Mouse (Mus musculus) CH12.LX (cell line): ENCODE measurements around the gene Znrf3. TPM values are rescaled to one million over a fixed set of nuclear protein-coding genes. Genes with fewer than 3 reads are reported as not detected.

ENCODE experiments used
- DNase-seq: peaks from one replicate; pipeline ENCODE4 v3.0.0-alpha.2; 2013; ENCODE audit errors: extremely low read depth
- H3K27ac ChIP-seq: 2 replicates; pipeline ENCODE4 v1.5.1; 2012; ENCODE audit warnings: low read depth, mild to moderate bottlenecking, control low read depth, moderate library complexity; ENCODE audit not compliant: insufficient read depth
- H3K27me3 ChIP-seq: replicated peaks from 2 replicates; pipeline ENCODE3; 2012; ENCODE audit warnings: inconsistent platforms
- H3K36me3 ChIP-seq, 2 experiments: replicated peaks in 1 of 2; 2 replicates each; pipeline versions ENCODE3 to v1.6.1; 2012; ENCODE audit warnings: inconsistent platforms in 1 of 2, low read length in 1 of 2, mild to moderate bottlenecking in 1 of 2, mixed read lengths in 1 of 2, moderate library complexity in 1 of 2; ENCODE audit not compliant: control insufficient read depth in 1 of 2, insufficient read depth in 1 of 2
- H3K4me1 ChIP-seq, 2 experiments: 2 replicates each; pipeline ENCODE4 v1.6.1; 2012; ENCODE audit warnings: inconsistent platforms in 1 of 2, moderate library complexity in 1 of 2; ENCODE audit not compliant: insufficient read depth in 2 of 2, control insufficient read depth in 1 of 2
- H3K4me2 ChIP-seq: 2 replicates; pipeline ENCODE4 v1.6.1; 2012; ENCODE audit warnings: low read depth, mild to moderate bottlenecking, control low read depth; ENCODE audit not compliant: poor library complexity, insufficient read depth, severe bottlenecking
- H3K4me3 ChIP-seq, 3 experiments: fragments of 150-350 bp in 1 of 3; sonication (generic) in 1 of 3; replicated peaks in 1 of 3; 2 replicates each; pipeline versions ENCODE3 to v1.5.1; 2011 to 2012; ENCODE audit warnings: low read depth in 2 of 3, low read length in 2 of 3, mild to moderate bottlenecking in 2 of 3, moderate library complexity in 2 of 3, control low read depth in 1 of 3, improper control_type of control experiment in 1 of 3, inconsistent platforms in 1 of 3, mixed read lengths in 1 of 3; ENCODE audit not compliant: poor library complexity in 1 of 3
- H3K79me2 ChIP-seq: replicated peaks from 2 replicates; pipeline ENCODE4 v1.6.1; 2012; ENCODE audit warnings: mild to moderate bottlenecking, moderate library complexity; ENCODE audit not compliant: control insufficient read depth, poor library complexity, insufficient read depth, severe bottlenecking; ENCODE audit errors: extremely low read depth
- H3K9ac ChIP-seq: 2 replicates; pipeline ENCODE4 v1.6.1; 2012; ENCODE audit warnings: low read depth, mild to moderate bottlenecking, control low read depth, moderate library complexity; ENCODE audit not compliant: insufficient read depth
- H3K9me3 ChIP-seq: replicated peaks from 2 replicates; pipeline ENCODE3; 2012; ENCODE audit warnings: low read length, inconsistent platforms, mixed read lengths
- BHLHE40 ChIP-seq: IDR thresholded peaks from 2 replicates; pipeline ENCODE4 v1.6.1; 2011; ENCODE audit warnings: mild to moderate bottlenecking, low read depth, low read length, improper control_type of control experiment
- CHD1 ChIP-seq: IDR thresholded peaks from 2 replicates; pipeline ENCODE4 v1.6.1; 2012; ENCODE audit warnings: low read depth, low read length, improper control_type of control experiment, inconsistent platforms
- CHD2 ChIP-seq: IDR thresholded peaks from 2 replicates; pipeline ENCODE4 v1.6.1; 2011; ENCODE audit warnings: low read length, improper control_type of control experiment
- CTCF ChIP-seq, 2 experiments: IDR thresholded peaks in 1 of 2; conservative IDR thresholded peaks in 1 of 2; 2 replicates each; pipeline ENCODE4 v1.5.1; 2011 to 2012; ENCODE audit warnings: low read depth in 2 of 2, low read length in 2 of 2, improper control_type of control experiment in 1 of 2, inconsistent platforms in 1 of 2, mild to moderate bottlenecking in 1 of 2, moderate library complexity in 1 of 2
- ELF1 ChIP-seq: IDR thresholded peaks from 2 replicates; pipeline ENCODE4 v1.6.1; 2014; ENCODE audit warnings: low read depth, mild to moderate bottlenecking, inconsistent platforms, low read length, improper control_type of control experiment
- ETS1 ChIP-seq: conservative IDR thresholded peaks from 2 replicates; pipeline ENCODE4 v1.6.1; 2012; ENCODE audit warnings: low read depth, mild to moderate bottlenecking, inconsistent platforms, low read length, improper control_type of control experiment, moderate library complexity
- IRF4 ChIP-seq: IDR thresholded peaks from 2 replicates; pipeline ENCODE4 v1.6.1; 2014; ENCODE audit warnings: low read depth, mild to moderate bottlenecking, inconsistent platforms, low read length, improper control_type of control experiment
- JUND ChIP-seq: conservative IDR thresholded peaks from 2 replicates; pipeline ENCODE4 v1.6.1; 2011; ENCODE audit warnings: low read depth, low read length, improper control_type of control experiment
- KAT2A ChIP-seq: IDR thresholded peaks from 2 replicates; pipeline ENCODE4 v1.6.1; 2012; ENCODE audit warnings: low read length, improper control_type of control experiment, inconsistent platforms; ENCODE audit not compliant: insufficient replicate concordance
- MAX ChIP-seq: IDR thresholded peaks from 2 replicates; pipeline ENCODE4 v1.6.1; 2011; ENCODE audit warnings: low read length, improper control_type of control experiment
- MAZ ChIP-seq: IDR thresholded peaks from 2 replicates; pipeline ENCODE4 v1.6.1; 2012; ENCODE audit warnings: low read depth, mild to moderate bottlenecking, inconsistent platforms, low read length, improper control_type of control experiment, moderate library complexity
- MEF2A ChIP-seq: IDR thresholded peaks from 2 replicates; pipeline ENCODE4 v1.6.1; 2014; ENCODE audit warnings: low read depth, mild to moderate bottlenecking, inconsistent platforms, low read length, improper control_type of control experiment, borderline replicate concordance
- MYC ChIP-seq: IDR thresholded peaks from 2 replicates; pipeline ENCODE4 v1.6.1; 2011; ENCODE audit warnings: low read depth, mild to moderate bottlenecking, improper control_type of control experiment, low read length
- NELFE ChIP-seq: IDR thresholded peaks from 2 replicates; pipeline ENCODE4 v1.6.1; 2011; ENCODE audit warnings: low read depth, low read length, improper control_type of control experiment
- RAD21 ChIP-seq: IDR thresholded peaks from 2 replicates; pipeline ENCODE4 v1.6.1; 2011; ENCODE audit warnings: low read depth, mild to moderate bottlenecking, low read length, improper control_type of control experiment, moderate library complexity
- RCOR1 ChIP-seq: conservative IDR thresholded peaks from 2 replicates; pipeline ENCODE4 v1.6.1; 2012; ENCODE audit warnings: low read depth, mild to moderate bottlenecking, inconsistent platforms, low read length, improper control_type of control experiment
- SMC3 ChIP-seq: IDR thresholded peaks from 2 replicates; pipeline ENCODE4 v1.6.1; 2011; ENCODE audit warnings: low read depth, low read length, improper control_type of control experiment
- USF1 ChIP-seq: IDR thresholded peaks from 2 replicates; pipeline ENCODE4 v1.6.1; 2014; ENCODE audit warnings: low read depth, mild to moderate bottlenecking, inconsistent platforms, low read length, improper control_type of control experiment
- ZC3H11A ChIP-seq: IDR thresholded peaks from 2 replicates; pipeline ENCODE4 v1.6.1; 2012; ENCODE audit warnings: low read depth, mild to moderate bottlenecking, inconsistent platforms, low read length, improper control_type of control experiment
- ZKSCAN1 ChIP-seq: IDR thresholded peaks from 2 replicates; pipeline ENCODE4 v1.6.1; 2012; ENCODE audit warnings: low read depth, inconsistent platforms, low read length, improper control_type of control experiment, borderline replicate concordance
- ZMIZ1 ChIP-seq: IDR thresholded peaks from 2 replicates; pipeline ENCODE4 v1.6.1; 2012; ENCODE audit warnings: low read depth, mild to moderate bottlenecking, inconsistent platforms, low read length, improper control_type of control experiment
- dilution Hi-C: fragments of 300-500 bp; cut with MboI; formaldehyde crosslinking; loops from 2 replicates; pipeline ENCODE4 v1.14.3; 2020; ENCODE audit warnings: low sequenced_read_pairs; ENCODE audit not compliant: extremely low pct_unique_long_range_greater_than_20kb, extremely low pct_ligation_motif_present
- in situ Hi-C: fragments of 300-500 bp; cut with MboI; formaldehyde crosslinking; loops from 3 replicates; pipeline ENCODE4 v1.14.3; 2019; ENCODE audit warnings: low sequenced_read_pairs, low pct_ligation_motif_present, low pct_unique_long_range_greater_than_20kb, mixed read lengths
- polyA plus RNA-seq: library from polyadenylated mRNA; unstranded; fragments of >175 nt; gene quantifications from 2 replicates; pipeline ENCODE4 v1.2.1, GENCODE M21; 2012; ENCODE audit warnings: low read depth; ENCODE audit not compliant: insufficient read length
- total RNA-seq, 2 experiments: library from RNA; depleted of rRNA; stranded (reverse); fragments of 300-350 nt in 1 of 2; fragments of >200 nt in 1 of 2; gene quantifications; 2 replicates each; pipeline ENCODE4 v1.2.3; 2012 to 2014

Znrf3 gene
- total and polyA plus RNA-seq, 3 experiments, result 1.1 to 2.7 (median 1.3) TPM

DNA sequence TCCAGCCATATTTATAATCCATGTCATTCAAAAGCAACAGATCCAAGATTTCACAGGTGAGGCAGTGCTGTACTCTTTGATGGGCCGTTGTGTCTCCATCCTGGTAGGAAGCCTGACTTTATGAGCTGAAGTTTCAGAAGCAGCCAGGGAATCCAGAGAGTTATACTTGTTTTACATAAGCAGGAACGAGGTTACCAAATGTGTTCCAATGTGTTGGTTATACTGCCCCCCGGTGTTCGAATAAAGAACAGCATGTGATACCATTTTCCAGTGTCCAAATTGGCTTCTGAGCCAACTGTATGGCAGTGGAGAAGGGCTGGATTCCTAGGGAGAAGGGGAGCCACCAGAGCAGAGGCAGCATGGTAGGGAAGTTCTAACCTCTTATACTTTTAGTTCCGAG, 29.5 kb upstream of the Znrf3 start:
- Histone ChIP-seq H3K27me3 (no peaks in the 10 kb centered on the region), H3K36me3 (no peaks in the 10 kb centered on the region), H3K79me2 (no peaks in the 10 kb centered on the region), H3K27ac (no peak overlapping the region), H3K4me2 (peak overlapping the region; percentile 39; the same call in 1 of the 2 replicates), H3K4me1 (0 out of 4 replicates have a peak, but pooled peaks cover 0 to 2% of the 10 kb centered on the region in 2 experiments), H3K4me3 (no peak overlapping the region), H3K9me3 (no peaks in the 10 kb centered on the region), H3K9ac (no peak overlapping the region)
- in situ Hi-C loops, result no loop called here
- DNase-seq, result peak; percentile 81
- TF ChIP-seq MAZ, result 0 out of 2 replicates have a peak, but pooled peaks have one; percentile 35
- no peak for TF ChIP-seq CHD1
- TF ChIP-seq ETS1, result no peak
- no peak for TF ChIP-seq KAT2A
- peak; percentile 87 for TF ChIP-seq RAD21
- TF ChIP-seq JUND, result 0 out of 2 replicates have a peak, but pooled peaks have one; percentile 17
- TF ChIP-seq IRF4, result peak; percentile 8; the same call in 1 of the 2 replicates
- TF ChIP-seq MEF2A, result no peak
- peak; percentile 74 for TF ChIP-seq ZC3H11A
- peak; percentile 30; the same call in 1 of the 2 replicates for TF ChIP-seq NELFE
- TF ChIP-seq ZMIZ1, result no peak
- TF ChIP-seq ZKSCAN1, result no peak
- TF ChIP-seq USF1, result no peak
- no peak for TF ChIP-seq BHLHE40
- TF ChIP-seq MYC, result peak; percentile 86
- TF ChIP-seq CTCF (conservative IDR thresholded peaks at IDR 0.05 in 1 of 2, IDR thresholded peaks at IDR 0.05 in 1 of 2; ENCODE audit: low read depth in 2 of 2, low read length in 2 of 2), result peak; percentile 84 to 94
- no peak for TF ChIP-seq CHD2
- TF ChIP-seq SMC3, result peak; percentile 95
- no peak for TF ChIP-seq ELF1
- peak; percentile 43; the same call in 1 of the 2 replicates for TF ChIP-seq MAX
- TF ChIP-seq RCOR1, result no peak
- dilution Hi-C loops, result no loop called here

DNA sequence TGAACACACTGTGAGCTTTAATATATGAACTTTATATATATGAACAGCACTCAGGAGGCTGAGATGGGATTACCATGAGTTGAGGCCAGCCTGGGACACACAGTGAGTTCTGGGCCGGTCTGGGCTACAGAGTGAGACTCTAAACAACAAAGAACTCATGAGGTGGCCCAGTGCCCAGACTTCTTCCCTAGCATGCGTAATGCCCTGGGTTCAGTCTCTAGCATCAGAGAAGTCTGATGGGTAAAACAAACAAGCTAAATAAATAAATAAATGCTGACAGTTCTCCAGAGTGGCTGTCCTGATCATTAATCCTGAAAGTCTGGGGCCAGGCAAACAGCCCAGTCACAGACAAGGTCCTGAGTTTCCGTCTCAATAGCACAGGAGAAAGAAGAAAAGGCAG, 25.4 kb upstream of the Znrf3 start:
- Histone ChIP-seq H3K9me3 (no peaks in the 10 kb centered on the region), H3K9ac (no peak overlapping the region), H3K4me1 (0 out of 4 replicates have a peak, but pooled peaks cover 0 to 2% of the 10 kb centered on the region in 2 experiments), H3K4me3 (no peak overlapping the region), H3K79me2 (no peaks in the 10 kb centered on the region), H3K4me2 (no peak overlapping the region), H3K36me3 (no peaks in the 10 kb centered on the region), H3K27me3 (no peaks in the 10 kb centered on the region), H3K27ac (no peak overlapping the region)
- dilution Hi-C loops (no loop called here), in situ Hi-C loops (no loop called here)
- no peak for TF ChIP-seq BHLHE40
- no peak for DNase-seq
